Mouse (Mus musculus) myocyte (in vitro differentiated cells): Measurements from ENCODE around the gene Gstm6. TPM values are rescaled to one million over a fixed set of nuclear protein-coding genes. Genes with fewer than 3 reads are reported as not detected.
"Not testable (repeated sequence)": the region's sequence is repeated elsewhere in the genome, so short reads cannot be mapped to it uniquely, and the experiment has no call there.

Experiments used
- H3K27me3 ChIP-seq: one replicate; pipeline ENCODE4 v1.6.1; 2011; ENCODE audit not compliant: control insufficient read depth, insufficient read depth, insufficient read length
- H3K36me3 ChIP-seq: one replicate; pipeline ENCODE4 v1.6.1; 2011; ENCODE audit not compliant: control insufficient read depth, insufficient read depth
- H3K4me2 ChIP-seq: one replicate; pipeline ENCODE4 v1.6.1; 2011; ENCODE audit warnings: low read depth, control low read depth
- H3K4me3 ChIP-seq: one replicate; pipeline ENCODE4 v1.5.1; 2011; ENCODE audit warnings: mild to moderate bottlenecking, control low read depth, moderate library complexity
- H3K79me2 ChIP-seq: one replicate; pipeline ENCODE4 v1.6.1; 2011; ENCODE audit not compliant: control insufficient read depth, insufficient read depth
- H3ac ChIP-seq: one replicate; pipeline ENCODE4 v1.6.1; 2011; ENCODE audit not compliant: control insufficient read depth, insufficient read length
- CEBPB ChIP-seq: IDR thresholded peaks from 2 replicates; pipeline ENCODE4 v1.6.1; 2011; ENCODE audit warnings: mild to moderate bottlenecking, moderate library complexity; ENCODE audit not compliant: poor library complexity, insufficient read depth, severe bottlenecking
- E2F4 ChIP-seq: IDR thresholded peaks from one replicate; pipeline ENCODE4 v1.6.1; 2011; ENCODE audit warnings: mild to moderate bottlenecking, control low read depth, moderate library complexity; ENCODE audit not compliant: insufficient read depth
- MAX ChIP-seq: IDR thresholded peaks from one replicate; pipeline ENCODE4 v1.6.1; 2011; ENCODE audit warnings: low read depth, mild to moderate bottlenecking, control low read depth
- MYOD1 ChIP-seq, 3 experiments: IDR thresholded peaks; one replicate each; pipeline ENCODE4 v1.6.1; 2011; ENCODE audit warnings: control low read depth in 2 of 3, low read depth in 2 of 3, mild to moderate bottlenecking in 2 of 3, moderate library complexity in 1 of 3; ENCODE audit not compliant: insufficient read length in 2 of 3, control insufficient read depth in 1 of 3
- MYOG ChIP-seq, 3 experiments: IDR thresholded peaks; one replicate each; pipeline ENCODE4 v1.6.1; 2011; ENCODE audit warnings: control low read depth in 2 of 3, low read depth in 2 of 3, mild to moderate bottlenecking in 2 of 3; ENCODE audit not compliant: insufficient read length in 2 of 3, control insufficient read depth in 1 of 3, insufficient read depth in 1 of 3
- POLR2A ChIP-seq: IDR thresholded peaks from one replicate; pipeline ENCODE4 v1.6.1; 2011; ENCODE audit warnings: low read depth, mild to moderate bottlenecking, control low read depth, moderate library complexity; ENCODE audit not compliant: insufficient read length
- POLR2AphosphoS2 ChIP-seq: IDR thresholded peaks from one replicate; pipeline ENCODE4 v1.6.1; 2011; ENCODE audit warnings: low read depth, control low read depth; ENCODE audit not compliant: insufficient read length
- REST ChIP-seq: IDR thresholded peaks from one replicate; pipeline ENCODE4 v1.6.1; 2011; ENCODE audit warnings: mild to moderate bottlenecking, control low read depth, moderate library complexity; ENCODE audit not compliant: insufficient read depth, insufficient read length
- SRF ChIP-seq: IDR thresholded peaks from one replicate; pipeline ENCODE4 v1.6.1; 2011; ENCODE audit warnings: low read depth; ENCODE audit not compliant: control insufficient read depth, insufficient read length
- TCF12 ChIP-seq: IDR thresholded peaks from one replicate; pipeline ENCODE4 v1.6.1; 2011; ENCODE audit warnings: mild to moderate bottlenecking, control low read depth; ENCODE audit not compliant: poor library complexity, insufficient read depth, severe bottlenecking
- TCF3 ChIP-seq: IDR thresholded peaks from one replicate; pipeline ENCODE4 v1.6.1; 2011; ENCODE audit warnings: low read depth, control low read depth; ENCODE audit not compliant: insufficient read length
- USF1 ChIP-seq: IDR thresholded peaks from one replicate; pipeline ENCODE4 v1.6.1; 2011; ENCODE audit warnings: low read depth, mild to moderate bottlenecking, control low read depth, moderate library complexity
- polyA plus RNA-seq: library from polyadenylated mRNA; unstranded; fragments of >200 nt; fragmentation: generic; extraction: Trizol; gene quantifications from one replicate; pipeline ENCODE4 v1.2.1, GENCODE M21; 2012; ENCODE audit warnings: missing spikeins

Gene Gstm6
- polyA plus RNA-seq, 1 experiment: not detected

- Histone ChIP-seq H3K4me3 (no peak overlapping the region), H3K27me3 (peaks cover 33% of the 10 kb centered on the region), H3K36me3 (no peaks in the 10 kb centered on the region), H3K79me2 (no peaks in the 10 kb centered on the region), H3K4me2 (no peak overlapping the region), H3ac (no peak overlapping the region)
- TF ChIP-seq POLR2AphosphoS2: no peak
- no peak for TF ChIP-seq USF1
- no peak for TF ChIP-seq SRF
- no peak for TF ChIP-seq MYOG (IDR thresholded peaks at IDR 0.05; ENCODE audit: control insufficient read depth in 1 of 3, insufficient read depth in 1 of 3, insufficient read length in 2 of 3, low read depth in 2 of 3)
- no peak for TF ChIP-seq REST
- no peak for TF ChIP-seq TCF12
- no peak for TF ChIP-seq MAX
- no peak for TF ChIP-seq POLR2A
- TF ChIP-seq E2F4: no peak
- no peak for TF ChIP-seq MYOD1 (IDR thresholded peaks at IDR 0.05; ENCODE audit: control insufficient read depth in 1 of 3, insufficient read length in 2 of 3, low read depth in 2 of 3)
- TF ChIP-seq CEBPB: no peak
- no peak for TF ChIP-seq TCF3
Measured at GRCm38 (mm10) chr3:107900955-107901673, 42.4 kb downstream of the Gstm6 start.

DNA sequence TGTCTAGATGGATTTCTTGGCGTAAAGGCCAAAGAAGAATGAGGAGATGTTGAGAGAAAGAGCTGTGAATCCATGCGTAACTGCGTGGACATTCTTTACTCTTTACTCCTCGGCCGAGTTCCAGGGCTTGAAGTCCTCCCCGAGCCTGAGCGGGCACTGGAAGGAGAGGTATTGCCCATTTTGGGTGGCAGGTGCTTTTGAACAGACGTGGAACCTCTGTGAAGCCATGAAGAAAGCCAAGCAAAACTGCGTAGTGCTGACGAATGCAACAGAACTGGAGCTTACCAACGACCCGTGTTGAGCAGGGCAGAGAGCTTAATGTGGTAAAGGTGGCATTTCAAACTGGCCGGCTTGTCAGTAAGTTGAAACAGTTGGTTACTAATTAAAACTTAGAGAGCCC, 44.9 kb downstream of the Gstm6 start:
- Histone ChIP-seq H3ac (no peak overlapping the region), H3K36me3 (no peaks in the 10 kb centered on the region), H3K4me3 (no peak overlapping the region), H3K4me2 (no peak overlapping the region), H3K79me2 (no peaks in the 10 kb centered on the region), H3K27me3 (peaks cover 15% of the 10 kb centered on the region)
- TF ChIP-seq MYOG (IDR thresholded peaks at IDR 0.05; ENCODE audit: control insufficient read depth in 1 of 3, insufficient read depth in 1 of 3, insufficient read length in 2 of 3, low read depth in 2 of 3): no peak
- TF ChIP-seq MAX: no peak
- TF ChIP-seq SRF: no peak
- no peak for TF ChIP-seq TCF12
- TF ChIP-seq POLR2A: no peak
- TF ChIP-seq POLR2AphosphoS2: no peak
- TF ChIP-seq REST: no peak
- TF ChIP-seq E2F4: no peak
- TF ChIP-seq CEBPB: no peak
- no peak for TF ChIP-seq USF1
- TF ChIP-seq TCF3: no peak
- no peak for TF ChIP-seq MYOD1 (IDR thresholded peaks at IDR 0.05; ENCODE audit: control insufficient read depth in 1 of 3, insufficient read length in 2 of 3, low read depth in 2 of 3)

GRCm38 (mm10) chr3:107895720-107896569, 47.6 kb downstream of the Gstm6 start, which contains the start of gene Gstm5:
Gene Gstm5 (plus strand): TSS chr3:107895821.
- no peak within 1 kb of the TSS for H3ac ChIP-seq
- H3K36me3 ChIP-seq: no peaks in the 10 kb centered on the region
- TF ChIP-seq SRF (no peak), POLR2AphosphoS2 (no peak), CEBPB (no peak), MAX (no peak), POLR2A (peak; percentile 55), MYOD1 (IDR thresholded peaks at IDR 0.05; ENCODE audit: control insufficient read depth in 1 of 3, insufficient read length in 2 of 3, low read depth in 2 of 3) (peak in 2 of 3 experiments; percentile 43 to 57), TCF3 (no peak), E2F4 (no peak), REST (no peak), USF1 (peak; percentile 9), MYOG (IDR thresholded peaks at IDR 0.05; ENCODE audit: control insufficient read depth in 1 of 3, insufficient read depth in 1 of 3, insufficient read length in 2 of 3, low read depth in 2 of 3) (peak in 2 of 3 experiments; percentile 37 to 60), TCF12 (no peak)
- no peaks in the 10 kb centered on the region for H3K79me2 ChIP-seq
- H3K27me3 ChIP-seq: no peaks in the 10 kb centered on the region
- H3K4me3 ChIP-seq: peak within 1 kb of the TSS; percentile 19
- H3K4me2 ChIP-seq: peak within 1 kb of the TSS; percentile 86

DNA sequence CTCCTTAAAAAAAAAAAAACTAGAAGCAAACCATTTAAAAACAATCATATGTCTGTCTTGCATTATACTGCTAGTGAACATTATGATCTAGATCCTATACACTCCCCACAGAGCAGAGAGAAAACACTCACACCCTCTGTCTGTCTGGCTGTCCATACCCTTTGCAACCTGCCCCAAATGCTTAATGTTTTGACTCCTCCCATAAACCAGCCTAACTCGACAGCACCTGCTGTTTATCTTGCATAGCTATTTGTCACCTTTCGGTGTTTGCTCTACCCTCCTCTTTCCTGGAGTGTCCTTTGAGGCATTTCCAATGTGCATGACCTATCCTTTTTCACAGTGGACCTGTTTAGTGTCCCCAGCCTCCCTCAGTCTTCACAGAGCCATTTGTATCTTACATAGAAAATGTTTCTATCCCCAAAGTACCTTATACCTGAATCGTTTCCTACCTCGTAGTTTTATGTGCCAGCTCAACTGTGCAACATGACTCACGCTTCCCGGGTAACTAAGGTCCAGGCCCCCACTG, 48.3 kb downstream of the Gstm6 start:
- Histone ChIP-seq H3K4me3 (peak overlapping the region; percentile 19), H3K36me3 (no peaks in the 10 kb centered on the region), H3K79me2 (no peaks in the 10 kb centered on the region), H3K27me3 (no peaks in the 10 kb centered on the region), H3K4me2 (peak overlapping the region; percentile 86), H3ac (no peak overlapping the region)
- TF ChIP-seq CEBPB: no peak
- TF ChIP-seq TCF3: no peak
- no peak for TF ChIP-seq USF1
- no peak for TF ChIP-seq MYOD1 (IDR thresholded peaks at IDR 0.05; ENCODE audit: control insufficient read depth in 1 of 3, insufficient read length in 2 of 3, low read depth in 2 of 3)
- TF ChIP-seq SRF: no peak
- no peak for TF ChIP-seq MAX
- TF ChIP-seq POLR2A: no peak
- TF ChIP-seq REST: no peak
- TF ChIP-seq MYOG (IDR thresholded peaks at IDR 0.05; ENCODE audit: control insufficient read depth in 1 of 3, insufficient read depth in 1 of 3, insufficient read length in 2 of 3, low read depth in 2 of 3): no peak
- TF ChIP-seq TCF12: no peak
- no peak for TF ChIP-seq E2F4
- no peak for TF ChIP-seq POLR2AphosphoS2

DNA sequence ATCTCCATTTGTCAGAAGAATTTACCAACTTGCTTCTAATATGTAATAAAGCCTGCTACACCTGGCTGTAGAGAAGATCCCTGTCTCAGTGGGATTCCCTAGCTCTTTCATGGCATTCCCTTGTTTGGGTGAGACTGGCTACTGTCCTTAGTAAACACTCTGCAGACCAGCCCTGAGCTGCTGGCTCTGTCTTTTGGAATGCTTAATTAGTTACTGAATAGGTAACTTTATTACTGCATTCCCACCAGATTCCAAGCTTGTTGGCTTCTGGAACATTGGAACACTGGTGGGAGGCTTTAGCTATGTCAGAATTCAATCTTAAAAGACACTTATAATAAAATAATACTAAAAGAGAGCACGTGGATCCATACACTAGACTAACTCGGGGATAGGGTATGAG, 54.3 kb downstream of the Gstm6 start:
- not testable (repeated sequence) for H3K4me3 ChIP-seq, H3K4me2 ChIP-seq, H3K79me2 ChIP-seq, H3K27me3 ChIP-seq, H3ac ChIP-seq, H3K36me3 ChIP-seq
